ENCODE assay signal across 8 mouse cellular contexts in genomic region chr5:129740976-129741375, GRCm38 (mm10). TPM values are rescaled to one million over a fixed set of nuclear protein-coding genes. Genes with fewer than 3 reads are reported as not detected.
DNase-seq lines count a peak whose midpoint lies in the region; ATAC-seq and TF ChIP-seq lines count a peak whose summit lies in the region.

No protein-coding gene starts in this region.

- no peaks in the 10 kb centered on the region; the same call in 1 of the 2 replicates for H3K4me1 ChIP-seq in G1E (ENCODE audit: insufficient read depth, low read depth, low read length)
- no peaks in the 10 kb centered on the region for H3K4me1 ChIP-seq in hindbrain, postnatal 0 days (ENCODE audit: insufficient read depth, low read length)

- 100% methylated on average over 1 of the region's 1 CpGs for WGBS in hindbrain, postnatal 0 days

- no peaks in the 10 kb centered on the region for H3K9me3 ChIP-seq in G1E (replicated peaks)
- no peaks in the 10 kb centered on the region for H3K9me3 ChIP-seq in hindbrain, postnatal 0 days (ENCODE audit: low read length)

- intact Hi-C loops in left cerebral cortex, adult 2 months (cut with DNase I): loop anchor here (5.0 kb wide), 1 partner anchor 129 kb away; no protein-coding TSS in a partner anchor

- no peak overlapping the region for H3K4me3 ChIP-seq in left cerebral cortex, adult 2 months
- H3K4me3 ChIP-seq in G1E (ENCODE audit: low read depth, low read length): no peak overlapping the region
- no peak overlapping the region for H3K4me3 ChIP-seq in hindbrain, postnatal 0 days (ENCODE audit: low read length)

- H3K36me3 ChIP-seq in G1E (replicated peaks): peaks cover 76% of the 10 kb centered on the region
- H3K36me3 ChIP-seq in hindbrain, postnatal 0 days (ENCODE audit: insufficient read depth, low read length): peaks cover 20% of the 10 kb centered on the region

- ATAC-seq in cerebellum, adult (ENCODE audit: insufficient number of reproducible peaks, low FRiP score, low TSS enrichment): no peak
- ATAC-seq in G1E (ENCODE audit: extremely low read depth, insufficient number of reproducible peaks, low FRiP score, poor library complexity, severe bottlenecking): no peak; the same call in 1 of the 2 replicates
- no peak for ATAC-seq in hindbrain, postnatal 0 days

- TF ChIP-seq CTCF in left cerebral cortex, adult 2 months (IDR thresholded peaks at IDR 0.05): peak; percentile 61
- peak; percentile 42; the same call in 1 of the 2 replicates for TF ChIP-seq CTCF in G1E (IDR thresholded peaks at IDR 0.05; ENCODE audit: low read depth, low read length)
- peak; percentile 75 for TF ChIP-seq CTCF in hindbrain, postnatal 0 days (IDR thresholded peaks at IDR 0.05; ENCODE audit: low read depth)

- peak; percentile 28 to 60 for DNase-seq in cerebellum, postnatal 25 days
- no peak for DNase-seq in left cerebral cortex, adult 2 months (ENCODE audit: extremely low spot score in 1 of 2, low spot score in 2 of 2)
- DNase-seq in left cerebral cortex, adult 11 months (ENCODE audit: low spot score): no peak
- DNase-seq in G1E (ENCODE audit: low spot score): no peak
- peak; percentile 75 for DNase-seq in hindbrain, postnatal 0 days (ENCODE audit: low spot score)
- DNase-seq in thymus, postnatal 0 days (ENCODE audit: low spot score): peak; percentile 52
- DNase-seq in frontal cortex, postnatal 36 days (ENCODE audit: low spot score in 2 of 2): no peak

- no peak overlapping the region for H3K9ac ChIP-seq in hindbrain, postnatal 0 days (replicated peaks; ENCODE audit: low read length)

- H3K27me3 ChIP-seq in G1E (ENCODE audit: insufficient read depth, low read length): no peaks in the 10 kb centered on the region
- no peaks in the 10 kb centered on the region for H3K27me3 ChIP-seq in hindbrain, postnatal 0 days (ENCODE audit: insufficient read depth, low read length)

- H3K27ac ChIP-seq in left cerebral cortex, adult 2 months: no peak overlapping the region
- H3K27ac ChIP-seq in hindbrain, postnatal 0 days: no peak overlapping the region

- H3K4me2 ChIP-seq in hindbrain, postnatal 0 days (ENCODE audit: low read depth, low read length): no peak overlapping the region

RNA-seq across cellular contexts. Expression of gene Nipsnap2, which starts 16.1 kb away (rescaled TPM):
- total RNA-seq in left cerebral cortex, adult 2 months (2021): 10 to 100 TPM; 72.4 to 72.6 TPM
- total RNA-seq in G1E (2014; fragmentation: Nextera tagmentation) (76.7 and 101 TPM in 2 replicates), G1E (2017) (59.9 TPM in 2 replicates)
- polyA plus RNA-seq in G1E (2012): 41.5 and 56.0 TPM in 2 replicates
- 72.3 and 75.7 TPM in 2 replicates for total RNA-seq in hindbrain, postnatal 0 days (2014; rRNA removed)
- 115 and 125 TPM in 2 replicates for polyA plus RNA-seq in hindbrain, postnatal 0 days (2015; fragmentation: Nextera tagmentation; extraction: Ambion mirVana)
- 77.2 and 91.7 TPM in 2 replicates for polyA plus RNA-seq in thymus, postnatal 0 days (2015; fragmentation: Nextera tagmentation; extraction: Ambion mirVana)

RNA-seq across cellular contexts. Expression of gene Mrps17, which starts 25.7 kb away (rescaled TPM):
- 10 to 100 TPM; 78.0 to 87.8 TPM for total RNA-seq in left cerebral cortex, adult 2 months (2021)
- total RNA-seq in G1E (2014; fragmentation: Nextera tagmentation) (138 and 144 TPM in 2 replicates), G1E (2017) (146 and 158 TPM in 2 replicates)
- polyA plus RNA-seq in G1E (2012): 17.0 and 42.2 TPM in 2 replicates
- 112 and 113 TPM in 2 replicates for total RNA-seq in hindbrain, postnatal 0 days (2014; rRNA removed)
- polyA plus RNA-seq in hindbrain, postnatal 0 days (2015; fragmentation: Nextera tagmentation; extraction: Ambion mirVana): 156 and 157 TPM in 2 replicates
- 200 and 203 TPM in 2 replicates for polyA plus RNA-seq in thymus, postnatal 0 days (2015; fragmentation: Nextera tagmentation; extraction: Ambion mirVana)

RNA-seq across cellular contexts. Expression of gene Sept14, which starts 32.7 kb away (rescaled TPM):
- not detected for total RNA-seq in left cerebral cortex, adult 2 months (2021)
- not detected in 2 replicates for total RNA-seq in G1E (2014; fragmentation: Nextera tagmentation)
- total RNA-seq in G1E (2017): not detected in 2 replicates
- not detected in 2 replicates for polyA plus RNA-seq in G1E (2012)
- total RNA-seq in hindbrain, postnatal 0 days (2014; rRNA removed): not detected in 2 replicates
- not detected in 2 replicates for polyA plus RNA-seq in hindbrain, postnatal 0 days (2015; fragmentation: Nextera tagmentation; extraction: Ambion mirVana)
- polyA plus RNA-seq in thymus, postnatal 0 days (2015; fragmentation: Nextera tagmentation; extraction: Ambion mirVana): not detected in 2 replicates

RNA-seq across cellular contexts. Expression of gene Psph, which starts 46.3 kb away (rescaled TPM):
- 10 to 100 TPM; 19.9 to 20.2 TPM for total RNA-seq in left cerebral cortex, adult 2 months (2021)
- 21.0 and 25.1 TPM in 2 replicates for total RNA-seq in G1E (2014; fragmentation: Nextera tagmentation)
- 17.9 and 22.2 TPM in 2 replicates for total RNA-seq in G1E (2017)
- 14.5 and 47.5 TPM in 2 replicates for polyA plus RNA-seq in G1E (2012)
- 28.3 and 31.0 TPM in 2 replicates for total RNA-seq in hindbrain, postnatal 0 days (2014; rRNA removed)
- polyA plus RNA-seq in hindbrain, postnatal 0 days (2015; fragmentation: Nextera tagmentation; extraction: Ambion mirVana): 55.3 and 58.1 TPM in 2 replicates
- 83.5 and 85.9 TPM in 2 replicates for polyA plus RNA-seq in thymus, postnatal 0 days (2015; fragmentation: Nextera tagmentation; extraction: Ambion mirVana)

Comparison
In these comparisons a context has a peak if more than half of its experiments do, and no peak if none do; other contexts are left out.
1. DNase-seq: peak in cerebellum, postnatal 25 days (2 of 2), hindbrain, postnatal 0 days (single experiment) and thymus, postnatal 0 days (single experiment); none in left cerebral cortex, adult 2 months (0 of 2), left cerebral cortex, adult 11 months (single experiment), G1E (single experiment) and frontal cortex, postnatal 36 days (0 of 2).
2. Peak in every context shown above with its lines, with median percentiles within 50 percentile points of each other: CTCF ChIP-seq.